Mouse (Mus musculus): Measurements from ENCODE around the gene Pgap2. TPM values are rescaled to one million over a fixed set of nuclear protein-coding genes. Genes with fewer than 3 reads are reported as not detected.

Gene Pgap2
- polyA plus RNA-seq, 1 experiment from 2014 or later, result 63.9 TPM

- H3K36me3 ChIP-seq (replicated peaks; ENCODE audit: control insufficient read depth, insufficient read depth), result no peaks in the 10 kb centered on the region
- H3K9me3 ChIP-seq (ENCODE audit: control insufficient read depth, low read length), result no peaks in the 10 kb centered on the region
- no peak overlapping the region for H3K9ac ChIP-seq
- no peak overlapping the region for H3K4me2 ChIP-seq (replicated peaks)
- H3K27me3 ChIP-seq (ENCODE audit: control insufficient read depth, insufficient read depth, low read length), result no peaks in the 10 kb centered on the region
- H3K27ac ChIP-seq, result no peak overlapping the region
- ATAC-seq (ENCODE audit: low FRiP score), result no peak
- WGBS, result 96% methylated on average over 1 of the region's 1 CpGs
- H3K4me3 ChIP-seq (replicated peaks; ENCODE audit: low read length), result no peak overlapping the region
- no peaks in the 10 kb centered on the region for H3K4me1 ChIP-seq (replicated peaks; ENCODE audit: control insufficient read depth, insufficient read depth, low read length)
- DNase-seq (ENCODE audit: low spot score), result no peak
Measured at GRCm38 (mm10) chr7:102281403-102281802, 71.4 kb downstream of the Pgap2 start.

DNA sequence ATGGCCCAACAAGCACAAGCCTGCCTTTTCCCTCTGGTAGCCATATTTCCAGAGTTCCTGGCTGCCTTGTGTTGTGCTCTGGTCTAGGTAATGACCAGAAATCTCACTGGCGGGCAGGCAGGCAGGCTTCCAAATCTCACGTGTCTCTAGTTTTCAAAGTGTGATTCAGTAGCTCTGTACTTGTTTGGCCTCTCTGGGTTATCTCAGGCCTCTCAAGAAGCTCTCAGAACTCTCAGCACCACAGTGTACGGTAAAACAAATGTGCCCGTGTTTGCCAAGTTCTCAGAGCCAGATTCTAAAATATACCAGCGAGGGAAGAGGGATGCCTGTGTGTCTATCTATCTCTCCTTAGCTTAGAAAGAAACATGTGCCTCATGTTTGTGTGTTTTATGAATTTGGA, 72.3 kb downstream of the Pgap2 start:
- Histone ChIP-seq H3K9ac (no peak overlapping the region), H3K4me2 (replicated peaks) (no peak overlapping the region), H3K4me1 (replicated peaks; ENCODE audit: control insufficient read depth, insufficient read depth, low read length) (no peaks in the 10 kb centered on the region), H3K4me3 (replicated peaks; ENCODE audit: low read length) (no peak overlapping the region), H3K27ac (no peak overlapping the region), H3K27me3 (ENCODE audit: control insufficient read depth, insufficient read depth, low read length) (no peaks in the 10 kb centered on the region), H3K36me3 (replicated peaks; ENCODE audit: control insufficient read depth, insufficient read depth) (no peaks in the 10 kb centered on the region), H3K9me3 (ENCODE audit: control insufficient read depth, low read length) (no peaks in the 10 kb centered on the region)
- DNase-seq (ENCODE audit: low spot score), result no peak
- no peak for ATAC-seq (ENCODE audit: low FRiP score)
- WGBS, result 86% methylated on average over 5 of the region's 5 CpGs

Other genes starting within 250 kb of the Pgap2 start
- gene Il18bp, start 191.5 kb upstream of the Pgap2 start, polyA plus RNA-seq (2014; fragmentation: Nextera tagmentation; extraction: Ambion mirVana), result 3.0 and 3.5 TPM in 2 replicates
- 33.1 and 33.4 TPM in 2 replicates for gene Rnf121, start 144.7 kb upstream of the Pgap2 start, polyA plus RNA-seq (2014; fragmentation: Nextera tagmentation; extraction: Ambion mirVana)
- gene Xndc1, start 144.7 kb upstream of the Pgap2 start, polyA plus RNA-seq (2014; fragmentation: Nextera tagmentation; extraction: Ambion mirVana), result 18.4 and 19.0 TPM in 2 replicates
- 1.0 and 1.2 TPM in 2 replicates for gene Xntrpc, start 144.5 kb upstream of the Pgap2 start, polyA plus RNA-seq (2014; fragmentation: Nextera tagmentation; extraction: Ambion mirVana)
- not detected in 2 replicates for gene Trpc2, start 127.1 kb upstream of the Pgap2 start, polyA plus RNA-seq (2014; fragmentation: Nextera tagmentation; extraction: Ambion mirVana)
- 0.29 TPM in 1 of 2 replicates, not detected in the other for gene Art1, start 108.5 kb upstream of the Pgap2 start, polyA plus RNA-seq (2014; fragmentation: Nextera tagmentation; extraction: Ambion mirVana)
- gene Art5, start 100.7 kb upstream of the Pgap2 start, polyA plus RNA-seq (2014; fragmentation: Nextera tagmentation; extraction: Ambion mirVana), result 0.19 TPM in 1 of 2 replicates, not detected in the other
- gene Chrna10, start 93.4 kb upstream of the Pgap2 start, polyA plus RNA-seq (2014; fragmentation: Nextera tagmentation; extraction: Ambion mirVana), result 0.27 TPM in 1 of 2 replicates, not detected in the other
- gene Nup98, start within 50 bp of the Pgap2 start, polyA plus RNA-seq (2014; fragmentation: Nextera tagmentation; extraction: Ambion mirVana), result 24.4 and 25.8 TPM in 2 replicates
- 20.3 and 20.5 TPM in 2 replicates for gene Rhog, start 45.8 kb downstream of the Pgap2 start, polyA plus RNA-seq (2014; fragmentation: Nextera tagmentation; extraction: Ambion mirVana)
- gene Stim1, start 57.6 kb downstream of the Pgap2 start, polyA plus RNA-seq (2014; fragmentation: Nextera tagmentation; extraction: Ambion mirVana), result 15.2 and 15.4 TPM in 2 replicates
- 44.1 and 54.6 TPM in 2 replicates for gene Rrm1, start 231.5 kb downstream of the Pgap2 start, polyA plus RNA-seq (2014; fragmentation: Nextera tagmentation; extraction: Ambion mirVana)